ENCODE assay signal across 7 mouse cellular contexts in the genomic region with DNA sequence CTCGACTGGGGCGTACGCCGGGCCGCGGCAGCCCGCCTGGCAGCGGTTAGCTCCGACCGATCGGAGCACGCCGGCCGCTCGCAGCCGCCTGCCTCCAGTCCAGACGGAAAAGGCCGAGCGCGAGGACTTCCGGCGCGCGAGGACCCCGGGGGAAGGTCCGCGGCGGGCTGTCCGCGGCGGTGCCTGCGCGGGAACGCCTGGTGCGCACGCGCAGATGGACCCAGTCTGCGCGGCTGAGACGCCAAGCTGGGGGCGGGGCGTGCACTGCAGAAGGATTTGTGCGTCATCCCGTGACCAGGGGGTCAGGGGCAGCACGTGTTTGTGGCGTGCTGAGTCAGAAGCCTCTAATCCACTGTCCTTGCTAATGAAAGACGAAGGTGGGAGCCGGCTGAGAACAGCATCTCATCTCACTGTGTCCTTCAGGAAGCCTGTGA. TPM values are rescaled to one million over a fixed set of nuclear protein-coding genes. Genes with fewer than 3 reads are reported as not detected.
DNase-seq lines count a peak whose midpoint lies in the region; ATAC-seq lines count a peak whose summit lies in the region.

Tomm20 (minus strand) TSS at position 115 of the 434 bp plus-strand sequence.

- no peaks in the 10 kb centered on the region for H3K27me3 ChIP-seq in intestine, embryonic 15.5 days (replicated peaks)
- H3K27me3 ChIP-seq in midbrain, embryonic 10.5 days (ENCODE audit: low read depth, poor library complexity, severe bottlenecking): no peaks in the 10 kb centered on the region

- peak within 1 kb of the TSS; percentile 82 for H3K4me2 ChIP-seq in intestine, embryonic 15.5 days (replicated peaks)

- peak within 1 kb of the TSS; percentile 88 for H3K27ac ChIP-seq in intestine, embryonic 15.5 days
- peak within 1 kb of the TSS; percentile 93 for H3K27ac ChIP-seq in midbrain, embryonic 10.5 days (replicated peaks)

- peak within 1 kb of the TSS; percentile 64 for H3K4me3 ChIP-seq in intestine, embryonic 15.5 days (replicated peaks)
- H3K4me3 ChIP-seq in midbrain, embryonic 10.5 days: peak within 1 kb of the TSS; percentile 94

- peak within 1 kb of the TSS; percentile 90 for H3K9ac ChIP-seq in intestine, embryonic 15.5 days

- no peaks in the 10 kb centered on the region for H3K9me3 ChIP-seq in intestine, embryonic 15.5 days
- H3K9me3 ChIP-seq in midbrain, embryonic 10.5 days (replicated peaks): no peaks in the 10 kb centered on the region

- intact Hi-C loops in gastrocnemius, postnatal 36 days (cut with DNase I): no loop called here
- intact Hi-C loops in left cerebral cortex, postnatal 25 days (cut with DNase I): loop anchor here (5.0 kb wide), 1 partner anchor 523 kb away; the partner anchor contains the start of gene Coa6

- peak; percentile 98 to 99 for DNase-seq in adrenal gland, adult 18-20 months (ENCODE audit: low spot score in 2 of 2)
- DNase-seq in embryo, embryonic 11 days: peak; percentile 98
- DNase-seq in gastrocnemius, postnatal 36 days: peak; percentile 94 to 97
- DNase-seq in left cerebral cortex, postnatal 25 days (ENCODE audit: low spot score in 2 of 2): peak; percentile 97 to 99
- peak; percentile 96 for DNase-seq in midbrain, embryonic 10.5 days (ENCODE audit: low spot score)
- peak; percentile 98 for DNase-seq in right cerebral cortex, postnatal 4 days

- 0 out of 2 replicates have a peak, but pooled peaks cover 13% of the 10 kb centered on the region for H3K36me3 ChIP-seq in intestine, embryonic 15.5 days
- H3K36me3 ChIP-seq in midbrain, embryonic 10.5 days: peaks cover 51% of the 10 kb centered on the region

- WGBS in intestine, embryonic 15.5 days: under 1% methylated on average over 48 of the region's 48 CpGs
- under 1% methylated on average over 48 of the region's 48 CpGs for WGBS in midbrain, embryonic 10.5 days

- ATAC-seq in intestine, embryonic 15.5 days: peak; percentile 94

- peaks cover 20% of the 10 kb centered on the region for H3K4me1 ChIP-seq in intestine, embryonic 15.5 days (replicated peaks)
- peaks cover 26% of the 10 kb centered on the region for H3K4me1 ChIP-seq in midbrain, embryonic 10.5 days

RNA-seq across cellular contexts. Expression of gene Tomm20, which starts in this region (rescaled TPM):
- 100 to 1,000 TPM; 186 to 207 TPM for total RNA-seq in adrenal gland, adult 18-20 months (2021)
- 10 to 100 TPM; 73.0 to 86.8 TPM for total RNA-seq in gastrocnemius, postnatal 36 days (2021)
- 295 and 300 TPM in 2 replicates for polyA plus RNA-seq in intestine, embryonic 15.5 days (2015; fragmentation: Nextera tagmentation; extraction: Ambion mirVana)
- 100 to 1,000 TPM; 174 to 189 TPM for total RNA-seq in left cerebral cortex, postnatal 25 days (2021)
- polyA plus RNA-seq in midbrain, embryonic 10.5 days (2016; fragmentation: Nextera tagmentation; extraction: Ambion mirVana): 252 and 285 TPM in 2 replicates

Comparison
In these comparisons a context has a peak if more than half of its experiments do, and no peak if none do; other contexts are left out.
1. Peak in every context shown above with its lines: DNase-seq, ATAC-seq, H3K4me3 ChIP-seq and H3K27ac ChIP-seq.